9 mouse cellular contexts compared by ENCODE assay signal in the genomic region with DNA sequence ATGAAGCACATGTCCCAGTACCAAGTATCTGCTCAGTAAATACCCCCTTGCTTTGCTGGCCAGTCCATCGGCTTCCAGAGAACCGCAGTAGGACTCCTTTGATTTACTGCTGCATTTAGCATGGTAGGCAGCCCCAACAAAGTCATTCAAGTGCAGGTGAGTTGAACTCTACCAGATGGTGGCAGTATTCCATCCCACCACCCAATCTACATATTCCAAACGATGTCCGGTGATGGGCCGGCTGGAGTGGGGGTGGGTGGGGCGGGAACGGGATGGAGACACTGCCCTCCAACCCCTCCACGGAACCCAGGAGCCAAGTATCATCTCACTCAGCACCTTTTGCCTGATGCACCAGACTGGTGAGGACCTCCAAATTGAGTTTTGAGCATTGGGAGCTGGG. TPM values are rescaled to one million over a fixed set of nuclear protein-coding genes. Genes with fewer than 3 reads are reported as not detected.
DNase-seq lines count a peak whose midpoint lies in the region; ATAC-seq and TF ChIP-seq lines count a peak whose summit lies in the region.
"Had no signal": no experiment of that assay in that cellular context is flagged by ENCODE, and none has a peak within 500 bp of the region (broad histone marks: within the 10 kb centered on the region; RNA-seq: fewer than 3 reads in every experiment).

No protein-coding gene starts in this region.

- no peak for ATAC-seq in lung, embryonic 14.5 days (ENCODE audit: insufficient read depth)
- ATAC-seq in embryonic facial prominence, embryonic 13.5 days (ENCODE audit: insufficient number of reproducible peaks, insufficient read depth, low FRiP score, low TSS enrichment, low read depth): no peak
- ATAC-seq in granulocyte monocyte progenitor cell, adult 5-6 weeks (replicated peaks; ENCODE audit: poor library complexity, severe bottlenecking): no peak

- WGBS in lung, embryonic 14.5 days: 14% methylated on average over 8 of the region's 8 CpGs
- WGBS in embryonic facial prominence, embryonic 13.5 days: 12% methylated on average over 8 of the region's 8 CpGs

- no peak overlapping the region for H3K9ac ChIP-seq in lung, embryonic 14.5 days
- H3K9ac ChIP-seq in embryonic facial prominence, embryonic 13.5 days: no peak overlapping the region

- peak overlapping the region; percentile 21 for H3K4me3 ChIP-seq in lung, embryonic 14.5 days (ENCODE audit: low read depth, low read length)
- peak overlapping the region; percentile 16 for H3K4me3 ChIP-seq in embryonic facial prominence, embryonic 13.5 days

- no peaks in the 10 kb centered on the region for H3K36me3 ChIP-seq in lung, embryonic 14.5 days (ENCODE audit: insufficient read depth)
- H3K36me3 ChIP-seq in embryonic facial prominence, embryonic 13.5 days: no peaks in the 10 kb centered on the region

- TF ChIP-seq CTCF in lung, embryonic 14.5 days (IDR thresholded peaks at IDR 0.05; ENCODE audit: low read depth): peak; percentile 47

- H3K27me3 ChIP-seq in lung, embryonic 14.5 days (ENCODE audit: insufficient read depth, low read length): peaks cover 19% of the 10 kb centered on the region
- peaks cover 48% of the 10 kb centered on the region for H3K27me3 ChIP-seq in embryonic facial prominence, embryonic 13.5 days

- peak; percentile 51 for DNase-seq in lung, embryonic 14.5 days
- no peak for DNase-seq in lung, postnatal 10 days
- DNase-seq in kidney, postnatal 14 days: peak; percentile 36
- DNase-seq in retina, postnatal 1 day: peak; percentile 49
- no peak for DNase-seq in adrenal gland, adult 8-10 months
- no peak for DNase-seq in frontal cortex, adult 2 months (ENCODE audit: extremely low spot score in 1 of 2, low spot score in 1 of 2)

- H3K9me3 ChIP-seq in lung, embryonic 14.5 days (ENCODE audit: low read depth, low read length): no peaks in the 10 kb centered on the region
- H3K9me3 ChIP-seq in embryonic facial prominence, embryonic 13.5 days: no peaks in the 10 kb centered on the region

- no peak overlapping the region for H3K27ac ChIP-seq in lung, embryonic 14.5 days (ENCODE audit: low read depth)
- no peak overlapping the region for H3K27ac ChIP-seq in embryonic facial prominence, embryonic 13.5 days

- peak overlapping the region; percentile 54 for H3K4me2 ChIP-seq in lung, embryonic 14.5 days
- peak overlapping the region; percentile 53 for H3K4me2 ChIP-seq in embryonic facial prominence, embryonic 13.5 days

- peaks cover 17% of the 10 kb centered on the region for H3K4me1 ChIP-seq in lung, embryonic 14.5 days (ENCODE audit: insufficient read depth)
- H3K4me1 ChIP-seq in embryonic facial prominence, embryonic 13.5 days: peaks cover 44% of the 10 kb centered on the region

RNA-seq across cellular contexts. Expression of gene Racgap1, which starts 1.8 kb away (rescaled TPM):
- 153 and 157 TPM in 2 replicates for polyA plus RNA-seq in lung, embryonic 14.5 days (2014; fragmentation: Nextera tagmentation; extraction: Ambion mirVana)
- polyA plus RNA-seq in embryonic facial prominence, embryonic 13.5 days (2015; fragmentation: Nextera tagmentation; extraction: Ambion mirVana): 131 and 132 TPM in 2 replicates
- total RNA-seq in adrenal gland, adult 8-10 months (2022): 1 to 10 TPM; 2.5 to 5.6 (median 4.8) TPM
- 11.8 and 13.8 TPM in 2 replicates for polyA plus RNA-seq in frontal cortex, adult 2 months (2012; rRNA removed)
- total RNA-seq in granulocyte monocyte progenitor cell, adult 5-6 weeks (2014; fragmentation: Nextera tagmentation): 47.0 and 75.5 TPM in 2 replicates
- total RNA-seq in granulocyte monocyte progenitor cell, adult 5-6 weeks (2017): 76.4 and 80.0 TPM in 2 replicates

RNA-seq across cellular contexts. Expression of gene Asic1, which starts 16.9 kb away (rescaled TPM):
- 0.54 and 0.83 TPM in 2 replicates for polyA plus RNA-seq in lung, embryonic 14.5 days (2014; fragmentation: Nextera tagmentation; extraction: Ambion mirVana)
- 3.3 and 4.2 TPM in 2 replicates for polyA plus RNA-seq in embryonic facial prominence, embryonic 13.5 days (2015; fragmentation: Nextera tagmentation; extraction: Ambion mirVana)
- 1 to 10 TPM; 1.4 to 2.5 (median 1.8) TPM for total RNA-seq in adrenal gland, adult 8-10 months (2022)
- polyA plus RNA-seq in frontal cortex, adult 2 months (2012; rRNA removed): 78.1 and 80.7 TPM in 2 replicates
- total RNA-seq in granulocyte monocyte progenitor cell, adult 5-6 weeks (2014; fragmentation: Nextera tagmentation): not detected in 2 replicates
- total RNA-seq in granulocyte monocyte progenitor cell, adult 5-6 weeks (2017): not detected in 2 replicates

RNA-seq across cellular contexts. Expression of gene Smarcd1, which starts 48.6 kb away (rescaled TPM):
- 52.5 and 63.5 TPM in 2 replicates for polyA plus RNA-seq in lung, embryonic 14.5 days (2014; fragmentation: Nextera tagmentation; extraction: Ambion mirVana)
- polyA plus RNA-seq in embryonic facial prominence, embryonic 13.5 days (2015; fragmentation: Nextera tagmentation; extraction: Ambion mirVana): 55.0 and 73.1 TPM in 2 replicates
- 10 to 100 TPM; 45.2 to 90.5 (median 62.8) TPM for total RNA-seq in adrenal gland, adult 8-10 months (2022)
- polyA plus RNA-seq in frontal cortex, adult 2 months (2012; rRNA removed): 189 and 197 TPM in 2 replicates
- total RNA-seq in granulocyte monocyte progenitor cell, adult 5-6 weeks (2014; fragmentation: Nextera tagmentation): 29.8 and 34.7 TPM in 2 replicates
- total RNA-seq in granulocyte monocyte progenitor cell, adult 5-6 weeks (2017): 16.3 and 28.0 TPM in 2 replicates

RNA-seq across cellular contexts. Expression of gene Gm17349, which starts 52.0 kb away (rescaled TPM):
- not detected in 2 replicates for polyA plus RNA-seq in lung, embryonic 14.5 days (2014; fragmentation: Nextera tagmentation; extraction: Ambion mirVana)
- polyA plus RNA-seq in embryonic facial prominence, embryonic 13.5 days (2015; fragmentation: Nextera tagmentation; extraction: Ambion mirVana): not detected in 2 replicates
- total RNA-seq in adrenal gland, adult 8-10 months (2022): 10 to 100 TPM; 30.4 to 55.2 (median 34.8) TPM
- polyA plus RNA-seq in frontal cortex, adult 2 months (2012; rRNA removed): 1.00 TPM in 1 of 2 replicates, not detected in the other
- not detected in 2 replicates for total RNA-seq in granulocyte monocyte progenitor cell, adult 5-6 weeks (2014; fragmentation: Nextera tagmentation)
- total RNA-seq in granulocyte monocyte progenitor cell, adult 5-6 weeks (2017): not detected in 2 replicates

RNA-seq across cellular contexts. Expression of gene Aqp6, which starts 52.1 kb away (rescaled TPM):
- polyA plus RNA-seq in lung, embryonic 14.5 days (2014; fragmentation: Nextera tagmentation; extraction: Ambion mirVana): not detected in 2 replicates
- not detected in 2 replicates for polyA plus RNA-seq in embryonic facial prominence, embryonic 13.5 days (2015; fragmentation: Nextera tagmentation; extraction: Ambion mirVana)
- total RNA-seq in adrenal gland, adult 8-10 months (2022): not detected
- polyA plus RNA-seq in frontal cortex, adult 2 months (2012; rRNA removed): 0.56 and 0.84 TPM in 2 replicates
- not detected in 2 replicates for total RNA-seq in granulocyte monocyte progenitor cell, adult 5-6 weeks (2014; fragmentation: Nextera tagmentation)
- not detected in 2 replicates for total RNA-seq in granulocyte monocyte progenitor cell, adult 5-6 weeks (2017)
- polyA plus RNA-seq: small intestine, adult 2 months had no signal

Comparison
In these comparisons a context has a peak if more than half of its experiments do, and no peak if none do; other contexts are left out.
1. DNase-seq: peak in lung, embryonic 14.5 days (single experiment), kidney, postnatal 14 days (single experiment) and retina, postnatal 1 day (single experiment); none in lung, postnatal 10 days (single experiment), adrenal gland, adult 8-10 months (single experiment) and frontal cortex, adult 2 months (0 of 2).
2. RNA of gene Asic1, which starts 16.9 kb away (polyA plus RNA-seq): 78.1 to 80.7 TPM in frontal cortex, adult 2 months; 3.3 to 4.2 TPM in embryonic facial prominence, embryonic 13.5 days and 0.54 to 0.83 TPM in lung, embryonic 14.5 days; every median in the first group is over 10 times any median in the second.